Mouse (Mus musculus) midbrain, embryonic 14.5 days (tissue): ENCODE measurements around the gene Hoxc10. TPM values are rescaled to one million over a fixed set of nuclear protein-coding genes. Genes with fewer than 3 reads are reported as not detected.

ENCODE experiments used
- ATAC-seq: fragments of 200-750 bp; cut with Nextera tagmentation; 2 replicates; pipeline ENCODE4 v1.8.0; 2017; ENCODE audit warnings: moderate number of reproducible peaks, moderate library complexity; ENCODE audit not compliant: low FRiP score, low TSS enrichment
- DNase-seq: peaks from one replicate; pipeline ENCODE4 v3.0.0-alpha.2; 2015
- H3K27ac ChIP-seq: fragments of 300-500 bp; sonication (generic); replicated peaks from 2 replicates; pipeline ENCODE4 v1.5.1; 2014; ENCODE audit warnings: mild to moderate bottlenecking, low read depth, low read length, moderate library complexity
- H3K27me3 ChIP-seq: fragments of 300-500 bp; sonication (generic); 2 replicates; pipeline ENCODE4 v1.6.1; 2014; ENCODE audit warnings: low read length, control low read depth, mixed read lengths; ENCODE audit not compliant: control insufficient read depth, insufficient read depth
- H3K36me3 ChIP-seq: fragments of 300-500 bp; sonication (generic); 2 replicates; pipeline ENCODE4 v1.6.1; 2014; ENCODE audit warnings: low read length, control low read depth; ENCODE audit not compliant: control insufficient read depth, insufficient read depth
- H3K4me1 ChIP-seq: fragments of 300-500 bp; sonication (generic); 2 replicates; pipeline ENCODE4 v1.6.1; 2014; ENCODE audit warnings: mild to moderate bottlenecking, antibody characterized with exemption, low read length, control low read depth; ENCODE audit not compliant: control insufficient read depth, insufficient read depth
- H3K4me2 ChIP-seq: fragments of 300-500 bp; sonication (generic); 2 replicates; pipeline ENCODE4 v1.6.1; 2014; ENCODE audit warnings: mild to moderate bottlenecking, low read length, moderate library complexity
- H3K4me3 ChIP-seq: fragments of 300-500 bp; sonication (generic); replicated peaks from 2 replicates; pipeline ENCODE4 v1.5.1; 2014; ENCODE audit warnings: low read depth, low read length
- H3K9ac ChIP-seq: fragments of 300-500 bp; sonication (generic); replicated peaks from 2 replicates; pipeline ENCODE4 v1.6.1; 2014; ENCODE audit warnings: mild to moderate bottlenecking, low read length, moderate library complexity
- H3K9me3 ChIP-seq: fragments of 300-500 bp; sonication (generic); 2 replicates; pipeline ENCODE4 v1.6.1; 2016; ENCODE audit warnings: low read length, control low read depth, mixed read lengths; ENCODE audit not compliant: control insufficient read depth
- WGBS: fragments of 180-500 bp; shearing (Covaris S2); extraction: QIAGEN DNeasy Blood & Tissue Kit; methylation state at CpG from one replicate; pipeline ENCODE4 v1.1.7; 2014; 5-methylcytosine and 5-hydroxymethylcytosine counted together
- polyA plus RNA-seq: library from polyadenylated mRNA; unstranded; fragments of >200 nt; fragmentation: Nextera tagmentation; extraction: Ambion mirVana; gene quantifications from 2 replicates; pipeline ENCODE4 v1.2.1, GENCODE M21; 2014

The Hoxc10 gene
- polyA plus RNA-seq, 1 experiment from 2014 or later: not detected

- Histone ChIP-seq H3K9me3 (no peaks in the 10 kb centered on the region), H3K27me3 (peaks cover 98% of the 10 kb centered on the region), H3K4me3 (no peak overlapping the region), H3K4me2 (no peak overlapping the region), H3K36me3 (no peaks in the 10 kb centered on the region), H3K4me1 (no peaks in the 10 kb centered on the region), H3K9ac (no peak overlapping the region), H3K27ac (no peak overlapping the region)
- WGBS: 3% methylated on average over 6 of the region's 6 CpGs
- ATAC-seq (no peak), DNase-seq (no peak)
Observed at GRCm38 (mm10) chr15:102953561-102953960, 13.0 kb upstream of the Hoxc10 start.

DNA sequence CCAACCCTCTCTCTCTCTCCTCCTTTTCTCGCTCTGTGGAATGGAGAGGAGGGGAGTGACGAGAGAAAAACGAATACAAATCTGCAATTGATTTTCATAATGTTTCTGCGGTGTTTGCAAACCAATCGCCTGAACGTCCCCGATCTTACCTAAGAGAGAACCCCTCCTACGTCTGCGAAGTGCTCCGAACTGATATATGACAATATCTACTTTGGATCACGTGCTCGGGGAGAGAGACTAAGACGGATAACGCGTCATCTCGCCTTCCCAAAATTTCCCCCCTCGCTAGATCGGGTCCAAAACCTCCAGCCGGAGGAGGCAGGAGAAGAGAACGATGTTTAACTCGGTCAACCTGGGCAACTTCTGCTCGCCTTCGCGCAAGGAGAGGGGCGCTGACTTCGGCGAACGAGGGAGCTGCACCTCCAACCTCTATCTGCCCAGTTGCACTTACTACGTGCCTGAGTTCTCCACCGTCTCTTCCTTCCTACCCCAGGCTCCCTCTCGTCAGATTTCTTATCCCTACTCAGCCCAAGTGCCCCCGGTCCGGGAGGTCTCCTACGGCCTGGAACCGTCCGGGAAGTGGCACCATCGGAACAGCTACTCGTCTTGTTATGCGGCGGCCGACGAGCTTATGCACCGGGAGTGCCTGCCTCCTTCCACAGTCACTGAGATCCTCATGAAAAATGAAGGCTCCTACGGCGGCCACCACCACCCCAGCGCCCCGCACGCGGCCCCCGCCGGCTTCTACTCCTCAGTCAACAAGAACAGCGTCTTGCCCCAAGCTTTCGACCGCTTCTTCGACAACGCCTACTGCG, 12.2 kb upstream of the Hoxc10 start, which contains the start of gene Hoxc11:
TSS of gene Hoxc11 (plus strand) at position 236 of the 815 bp plus-strand sequence.
- Histone ChIP-seq H3K9ac (no peak within 1 kb of the TSS), H3K4me2 (no peak within 1 kb of the TSS), H3K9me3 (no peaks in the 10 kb centered on the region), H3K36me3 (no peaks in the 10 kb centered on the region), H3K4me3 (no peak within 1 kb of the TSS), H3K4me1 (no peaks in the 10 kb centered on the region), H3K27ac (no peak within 1 kb of the TSS), H3K27me3 (peaks cover 96% of the 10 kb centered on the region)
- DNase-seq (no peak), ATAC-seq (no peak)
- under 1% methylated on average over 57 of the region's 57 CpGs for WGBS

- 1% methylated on average over 28 of the region's 28 CpGs for WGBS
- Histone ChIP-seq H3K27ac (no peak overlapping the region), H3K9ac (no peak overlapping the region), H3K27me3 (peaks cover 96% of the 10 kb centered on the region), H3K4me2 (no peak overlapping the region), H3K4me3 (no peak overlapping the region), H3K9me3 (no peaks in the 10 kb centered on the region), H3K36me3 (no peaks in the 10 kb centered on the region), H3K4me1 (no peaks in the 10 kb centered on the region)
- ATAC-seq (no peak), DNase-seq (no peak)
Observed at GRCm38 (mm10) chr15:102955007-102955382, 11.6 kb upstream of the Hoxc10 start.

GRCm38 (mm10) chr15:102955833-102956640, 10.6 kb upstream of the Hoxc10 start:
- Histone ChIP-seq H3K27ac (no peak overlapping the region), H3K4me1 (no peaks in the 10 kb centered on the region), H3K9ac (no peak overlapping the region), H3K36me3 (no peaks in the 10 kb centered on the region), H3K4me3 (no peak overlapping the region), H3K4me2 (no peak overlapping the region), H3K27me3 (peaks cover 97% of the 10 kb centered on the region), H3K9me3 (no peaks in the 10 kb centered on the region)
- WGBS: under 1% methylated on average over 40 of the region's 40 CpGs
- DNase-seq: no peak
- no peak for ATAC-seq

- H3K36me3 ChIP-seq: no peaks in the 10 kb centered on the region
- H3K4me2 ChIP-seq: no peak overlapping the region
- no peak overlapping the region for H3K4me3 ChIP-seq
- no peak overlapping the region for H3K9ac ChIP-seq
- no peaks in the 10 kb centered on the region for H3K4me1 ChIP-seq
- H3K27ac ChIP-seq: no peak overlapping the region
- ATAC-seq (no peak), DNase-seq (no peak)
- no peaks in the 10 kb centered on the region for H3K9me3 ChIP-seq
- WGBS: under 1% methylated on average over 12 of the region's 12 CpGs
- H3K27me3 ChIP-seq: peaks cover 97% of the 10 kb centered on the region
Observed at GRCm38 (mm10) chr15:102956906-102957305, 9.7 kb upstream of the Hoxc10 start.

DNA sequence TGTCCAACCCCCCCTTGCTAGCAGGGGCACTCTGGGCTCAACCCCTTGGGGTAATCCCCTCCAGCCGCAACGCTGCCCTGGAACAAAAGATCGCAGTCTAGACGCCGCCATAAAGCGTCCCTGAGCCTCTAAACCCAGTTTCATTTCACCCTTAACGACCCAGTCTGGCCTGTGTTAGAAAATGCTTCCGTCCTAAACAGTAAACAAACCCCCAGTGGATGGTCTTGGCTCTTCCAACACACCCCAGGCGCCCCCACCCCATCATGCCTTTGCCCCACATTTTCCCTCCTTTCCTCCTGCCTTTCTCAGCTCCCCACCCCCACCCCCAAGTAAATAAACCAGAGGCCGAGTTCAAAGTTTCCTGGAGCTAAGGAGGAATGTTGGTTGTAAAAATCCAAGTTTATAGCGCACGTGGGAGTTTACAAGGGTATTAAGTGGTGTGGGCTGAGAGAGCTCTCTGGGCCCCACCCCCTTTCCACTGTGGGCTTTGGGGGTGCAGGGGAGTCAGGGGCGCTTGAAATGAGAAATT, 6.9 kb upstream of the Hoxc10 start:
- Histone ChIP-seq H3K4me1 (no peaks in the 10 kb centered on the region), H3K9ac (no peak overlapping the region), H3K27ac (no peak overlapping the region), H3K36me3 (no peaks in the 10 kb centered on the region), H3K27me3 (peaks cover 96% of the 10 kb centered on the region), H3K4me2 (no peak overlapping the region), H3K9me3 (no peaks in the 10 kb centered on the region), H3K4me3 (no peak overlapping the region)
- ATAC-seq (no peak), DNase-seq (no peak)
- 1% methylated on average over 13 of the region's 13 CpGs for WGBS

DNA sequence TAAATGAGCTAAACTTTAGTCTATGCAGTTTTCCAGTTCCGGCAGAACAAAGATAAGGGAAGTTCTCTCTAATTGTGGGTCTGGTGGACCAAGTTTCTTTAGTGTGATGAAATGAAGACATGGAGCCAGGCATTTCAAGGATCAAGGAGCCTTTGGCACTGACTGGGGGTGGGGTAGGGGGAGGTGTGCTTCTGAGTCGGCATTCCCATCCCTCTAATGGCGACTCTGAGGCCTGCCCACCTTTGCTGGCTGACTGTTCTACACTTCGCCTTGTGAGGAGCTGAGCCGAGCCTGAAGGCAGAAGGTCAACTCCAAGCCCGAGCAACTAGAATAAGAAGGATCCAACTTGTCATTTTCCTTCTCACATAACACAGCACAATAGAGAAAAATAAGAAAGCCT, 4.9 kb upstream of the Hoxc10 start:
- Histone ChIP-seq H3K27me3 (peaks cover 96% of the 10 kb centered on the region), H3K27ac (no peak overlapping the region), H3K4me2 (no peak overlapping the region), H3K4me3 (no peak overlapping the region), H3K9me3 (no peaks in the 10 kb centered on the region), H3K36me3 (no peaks in the 10 kb centered on the region), H3K4me1 (no peaks in the 10 kb centered on the region), H3K9ac (no peak overlapping the region)
- DNase-seq (no peak), ATAC-seq (no peak)
- 6% methylated on average over 6 of the region's 6 CpGs for WGBS

DNA sequence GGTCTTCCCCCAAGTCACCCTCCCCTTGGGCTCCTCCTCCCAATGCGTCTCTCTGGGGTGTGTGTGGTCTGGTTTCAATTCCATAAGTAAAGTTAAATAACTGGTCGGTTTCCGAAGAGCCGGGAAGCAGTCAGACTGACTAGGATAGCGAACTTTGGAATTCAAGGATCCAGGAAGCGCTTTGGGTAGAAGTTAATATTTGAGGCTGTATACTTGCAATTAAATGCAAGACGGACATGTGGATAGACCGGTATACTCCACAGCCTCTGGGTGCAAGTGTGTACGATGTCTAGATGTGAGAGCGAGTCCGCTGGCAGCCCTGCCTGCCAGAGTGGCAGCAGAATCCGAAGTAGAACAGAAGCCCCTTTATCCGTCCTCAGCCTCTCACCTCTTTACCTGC, 4.1 kb upstream of the Hoxc10 start:
- peaks cover 96% of the 10 kb centered on the region for H3K27me3 ChIP-seq
- no peak overlapping the region for H3K4me3 ChIP-seq
- no peaks in the 10 kb centered on the region for H3K9me3 ChIP-seq
- no peak overlapping the region for H3K4me2 ChIP-seq
- DNase-seq (no peak), ATAC-seq (no peak)
- H3K9ac ChIP-seq: no peak overlapping the region
- no peaks in the 10 kb centered on the region for H3K36me3 ChIP-seq
- 3% methylated on average over 13 of the region's 13 CpGs for WGBS
- H3K4me1 ChIP-seq: no peaks in the 10 kb centered on the region
- H3K27ac ChIP-seq: no peak overlapping the region
